Mouse (Mus musculus) kidney, embryonic 14.5 days (tissue): ENCODE measurements around the gene Nmnat2. TPM values are rescaled to one million over a fixed set of nuclear protein-coding genes. Genes with fewer than 3 reads are reported as not detected.
"Not testable (repeated sequence)": the region's sequence is repeated elsewhere in the genome, so short reads cannot be mapped to it uniquely, and the experiment has no call there.

Source experiments
- ATAC-seq: fragments of 200-750 bp; cut with Nextera tagmentation; 2 replicates; pipeline ENCODE4 v1.8.0; 2017; ENCODE audit warnings: moderate number of reproducible peaks, mild to moderate bottlenecking, moderate TSS enrichment, moderate library complexity; ENCODE audit not compliant: low FRiP score, low TSS enrichment
- H3K27ac ChIP-seq: fragments of 300-500 bp; sonication (generic); 2 replicates; pipeline ENCODE4 v1.5.1; 2014; ENCODE audit warnings: low read depth, mild to moderate bottlenecking, low read length, moderate library complexity, mixed read lengths
- H3K27me3 ChIP-seq: fragments of 300-500 bp; sonication (generic); 2 replicates; pipeline ENCODE4 v1.6.1; 2014; ENCODE audit warnings: mild to moderate bottlenecking, low read length; ENCODE audit not compliant: control insufficient read depth, insufficient read depth
- H3K36me3 ChIP-seq: fragments of 300-500 bp; sonication (generic); 2 replicates; pipeline ENCODE4 v1.6.1; 2014; ENCODE audit warnings: low read length, mixed read lengths; ENCODE audit not compliant: control insufficient read depth, insufficient read depth
- H3K4me1 ChIP-seq: fragments of 300-500 bp; sonication (generic); 2 replicates; pipeline ENCODE4 v1.6.1; 2014; ENCODE audit warnings: low read length, mixed read lengths; ENCODE audit not compliant: control insufficient read depth, insufficient read depth
- H3K4me2 ChIP-seq: fragments of 300-500 bp; sonication (generic); replicated peaks from 2 replicates; pipeline ENCODE4 v1.6.1; 2014; ENCODE audit warnings: low read depth, mild to moderate bottlenecking, low read length
- H3K4me3 ChIP-seq: fragments of 300-500 bp; sonication (generic); 2 replicates; pipeline ENCODE4 v1.5.1; 2014; ENCODE audit warnings: mild to moderate bottlenecking, low read length
- H3K9ac ChIP-seq: fragments of 300-500 bp; sonication (generic); 2 replicates; pipeline ENCODE4 v1.6.1; 2014; ENCODE audit warnings: low read depth, mild to moderate bottlenecking, low read length, moderate library complexity
- H3K9me3 ChIP-seq: fragments of 300-500 bp; sonication (generic); 2 replicates; pipeline ENCODE4 v1.6.1; 2016; ENCODE audit warnings: low read length; ENCODE audit not compliant: control insufficient read depth
- WGBS: fragments of 180-500 bp; shearing (Covaris S2); extraction: QIAGEN DNeasy Blood & Tissue Kit; methylation state at CpG from one replicate; pipeline ENCODE4 v1.1.7; 2014; 5-methylcytosine and 5-hydroxymethylcytosine counted together
- polyA plus RNA-seq: library from polyadenylated mRNA; unstranded; fragments of >200 nt; fragmentation: Nextera tagmentation; extraction: Ambion mirVana; gene quantifications from 2 replicates; pipeline ENCODE4 v1.2.1, GENCODE M21; 2014

Nmnat2 gene
- polyA plus RNA-seq, 1 experiment from 2014 or later: 0.79 TPM

- WGBS: 84% methylated on average over 4 of the region's 4 CpGs
- Histone ChIP-seq H3K4me1 (0 out of 2 replicates have a peak, but pooled peaks cover 6% of the 10 kb centered on the region), H3K4me3 (no peak overlapping the region), H3K4me2 (no peak overlapping the region), H3K27ac (no peak overlapping the region), H3K9me3 (no peaks in the 10 kb centered on the region), H3K36me3 (no peaks in the 10 kb centered on the region), H3K9ac (no peak overlapping the region), H3K27me3 (no peaks in the 10 kb centered on the region; the same call in 1 of the 2 replicates)
- ATAC-seq: no peak
Observed at GRCm38 (mm10) chr1:153066387-153066781, 111.6 kb downstream of the Nmnat2 start.

DNA sequence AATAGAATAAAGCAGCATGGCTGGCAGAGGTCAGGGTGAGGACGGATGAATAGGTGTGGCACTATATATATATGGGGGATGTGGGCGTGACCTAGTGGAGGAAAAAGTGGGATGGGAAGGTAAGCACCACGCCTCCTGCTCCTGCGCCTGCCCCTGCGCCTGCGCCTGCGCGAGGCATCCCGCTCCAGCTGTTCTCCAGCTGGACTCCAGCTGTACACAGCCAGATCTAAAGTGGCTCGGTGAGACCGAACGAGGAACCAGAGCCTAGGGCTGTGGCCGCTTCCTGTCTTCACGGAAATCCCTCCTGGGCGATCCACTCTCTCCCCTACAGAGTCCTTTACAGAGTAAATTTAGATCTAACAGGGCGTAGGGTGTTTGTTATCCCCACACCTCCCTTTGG lies 116.8 kb downstream of the Nmnat2 start:
- H3K9ac ChIP-seq: 0 out of 2 replicates have a peak overlapping the region, but pooled peaks have one; percentile 0
- no peaks in the 10 kb centered on the region for H3K9me3 ChIP-seq
- H3K4me1 ChIP-seq: peaks cover 4% of the 10 kb centered on the region; the same call in 1 of the 2 replicates
- H3K36me3 ChIP-seq: no peaks in the 10 kb centered on the region
- 63% methylated on average over 16 of the region's 16 CpGs for WGBS
- H3K4me3 ChIP-seq: peak overlapping the region; percentile 13
- peak; percentile 52; the same call in 1 of the 2 replicates for ATAC-seq
- H3K27ac ChIP-seq: no peak overlapping the region
- H3K4me2 ChIP-seq: peak overlapping the region; percentile 34
- peaks cover 18% of the 10 kb centered on the region for H3K27me3 ChIP-seq

GRCm38 (mm10) chr1:153071995-153072394 lies 117.2 kb downstream of the Nmnat2 start:
- no peak for ATAC-seq
- WGBS: 47% methylated on average over 12 of the region's 12 CpGs
- Histone ChIP-seq H3K27me3 (peaks cover 18% of the 10 kb centered on the region), H3K36me3 (no peaks in the 10 kb centered on the region), H3K4me2 (peak overlapping the region; percentile 34), H3K9ac (0 out of 2 replicates have a peak overlapping the region, but pooled peaks have one; percentile 0), H3K4me3 (peak overlapping the region; percentile 13), H3K27ac (no peak overlapping the region), H3K4me1 (peaks cover 4% of the 10 kb centered on the region; the same call in 1 of the 2 replicates), H3K9me3 (no peaks in the 10 kb centered on the region)

GRCm38 (mm10) chr1:153072711-153073110 lies 117.9 kb downstream of the Nmnat2 start:
- WGBS: 49% methylated on average over 10 of the region's 10 CpGs
- Histone ChIP-seq H3K27ac (no peak overlapping the region), H3K9ac (no peak overlapping the region), H3K27me3 (peaks cover 18% of the 10 kb centered on the region), H3K36me3 (no peaks in the 10 kb centered on the region), H3K9me3 (no peaks in the 10 kb centered on the region), H3K4me2 (no peak overlapping the region), H3K4me1 (peaks cover 4% of the 10 kb centered on the region; the same call in 1 of the 2 replicates), H3K4me3 (no peak overlapping the region)
- ATAC-seq: no peak

GRCm38 (mm10) chr1:153073441-153073840 lies 118.6 kb downstream of the Nmnat2 start:
- no peak overlapping the region for H3K9ac ChIP-seq
- ATAC-seq: no peak

DNA sequence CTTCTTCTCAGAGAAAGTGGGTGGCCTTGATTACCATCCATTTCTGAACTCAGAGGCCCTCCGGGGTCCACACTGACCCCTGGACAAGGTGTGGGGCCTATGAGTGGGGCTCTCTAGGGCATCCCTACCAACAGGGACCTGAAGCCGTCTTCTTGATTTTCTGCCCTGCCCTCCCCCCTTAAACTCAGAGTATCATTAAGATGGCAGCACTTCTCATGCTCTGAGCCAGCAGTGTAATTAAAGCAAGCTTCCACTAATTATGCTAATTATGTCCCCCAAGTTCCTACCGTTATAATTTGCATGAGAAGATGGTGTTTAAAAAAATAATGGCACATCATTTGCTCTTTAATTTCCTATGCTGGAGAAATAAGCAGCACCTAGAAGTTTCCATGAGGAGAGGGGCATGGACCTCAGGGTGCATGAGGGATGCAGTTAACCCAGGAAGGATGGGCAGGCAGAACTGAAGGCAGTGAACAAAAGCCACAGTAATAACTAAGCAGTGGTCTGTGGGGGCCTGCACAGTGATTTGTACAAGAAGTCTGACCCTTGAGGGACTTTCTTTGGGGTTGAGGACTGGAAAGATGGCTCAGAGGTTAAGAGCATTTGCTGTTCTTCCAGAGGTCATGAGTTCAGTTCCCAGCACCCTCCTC lies 120.4 kb downstream of the Nmnat2 start:
- Histone ChIP-seq H3K9me3 (no peaks in the 10 kb centered on the region), H3K9ac (no peak overlapping the region), H3K4me1 (peaks cover 4% of the 10 kb centered on the region; the same call in 1 of the 2 replicates), H3K27me3 (peaks cover 18% of the 10 kb centered on the region), H3K27ac (no peak overlapping the region), H3K4me3 (no peak overlapping the region), H3K36me3 (no peaks in the 10 kb centered on the region), H3K4me2 (no peak overlapping the region)
- ATAC-seq: no peak
- WGBS: 77% methylated on average over 3 of the region's 3 CpGs

More at GRCm38 (mm10) chr1:153073441-153073840, 118.6 kb downstream of the Nmnat2 start:
- WGBS: 9% methylated on average over 9 of the region's 9 CpGs
- Histone ChIP-seq H3K4me2 (no peak overlapping the region), H3K4me1 (peaks cover 4% of the 10 kb centered on the region; the same call in 1 of the 2 replicates), H3K4me3 (no peak overlapping the region), H3K9me3 (no peaks in the 10 kb centered on the region), H3K27me3 (peaks cover 18% of the 10 kb centered on the region), H3K36me3 (no peaks in the 10 kb centered on the region), H3K27ac (no peak overlapping the region)

DNA sequence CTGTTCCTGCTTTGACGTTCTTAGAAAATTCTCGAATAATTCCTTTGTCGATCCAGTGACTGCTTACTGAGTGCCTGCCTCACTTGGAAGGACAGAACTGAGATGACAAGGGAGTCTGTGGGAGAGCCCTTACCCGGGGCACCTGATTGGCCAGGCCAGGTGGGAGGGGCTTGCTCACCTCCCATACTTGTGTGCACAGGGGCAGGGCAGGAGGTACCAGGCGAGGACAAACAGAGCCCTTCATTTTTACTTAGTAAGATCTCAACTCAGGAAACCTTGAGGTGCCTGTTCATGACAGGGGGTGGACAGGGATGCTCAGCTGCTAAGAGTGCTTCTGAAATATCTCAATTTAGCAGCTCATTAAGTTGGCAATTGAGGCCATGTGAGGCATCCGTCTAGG lies 121.2 kb downstream of the Nmnat2 start:
- Histone ChIP-seq H3K36me3 (no peaks in the 10 kb centered on the region), H3K27me3 (peaks cover 18% of the 10 kb centered on the region), H3K4me2 (no peak overlapping the region), H3K4me3 (no peak overlapping the region), H3K4me1 (peaks cover 4% of the 10 kb centered on the region; the same call in 1 of the 2 replicates), H3K9ac (no peak overlapping the region), H3K27ac (no peak overlapping the region), H3K9me3 (no peaks in the 10 kb centered on the region)
- 52% methylated on average over 6 of the region's 6 CpGs for WGBS
- ATAC-seq: peak; percentile 74; the same call in 1 of the 2 replicates

GRCm38 (mm10) chr1:153083233-153083632 lies 128.4 kb downstream of the Nmnat2 start:
- H3K27ac ChIP-seq, H3K4me2 ChIP-seq, ATAC-seq, H3K36me3 ChIP-seq, H3K4me1 ChIP-seq, H3K4me3 ChIP-seq, H3K9ac ChIP-seq, H3K27me3 ChIP-seq, H3K9me3 ChIP-seq: not testable (repeated sequence)
- WGBS: 88% methylated on average over 8 of the region's 14 CpGs

- Histone ChIP-seq H3K9ac (no peak overlapping the region), H3K36me3 (no peaks in the 10 kb centered on the region), H3K4me1 (no peaks in the 10 kb centered on the region), H3K9me3 (no peaks in the 10 kb centered on the region), H3K27me3 (no peaks in the 10 kb centered on the region), H3K4me3 (no peak overlapping the region), H3K4me2 (no peak overlapping the region), H3K27ac (no peak overlapping the region)
- 73% methylated on average over 6 of the region's 6 CpGs for WGBS
- ATAC-seq: no peak
Observed at GRCm38 (mm10) chr1:153084191-153084590, 129.4 kb downstream of the Nmnat2 start.
